Mouse (Mus musculus): ENCODE measurements around the gene Ptgir.

The Ptgir gene

DNA sequence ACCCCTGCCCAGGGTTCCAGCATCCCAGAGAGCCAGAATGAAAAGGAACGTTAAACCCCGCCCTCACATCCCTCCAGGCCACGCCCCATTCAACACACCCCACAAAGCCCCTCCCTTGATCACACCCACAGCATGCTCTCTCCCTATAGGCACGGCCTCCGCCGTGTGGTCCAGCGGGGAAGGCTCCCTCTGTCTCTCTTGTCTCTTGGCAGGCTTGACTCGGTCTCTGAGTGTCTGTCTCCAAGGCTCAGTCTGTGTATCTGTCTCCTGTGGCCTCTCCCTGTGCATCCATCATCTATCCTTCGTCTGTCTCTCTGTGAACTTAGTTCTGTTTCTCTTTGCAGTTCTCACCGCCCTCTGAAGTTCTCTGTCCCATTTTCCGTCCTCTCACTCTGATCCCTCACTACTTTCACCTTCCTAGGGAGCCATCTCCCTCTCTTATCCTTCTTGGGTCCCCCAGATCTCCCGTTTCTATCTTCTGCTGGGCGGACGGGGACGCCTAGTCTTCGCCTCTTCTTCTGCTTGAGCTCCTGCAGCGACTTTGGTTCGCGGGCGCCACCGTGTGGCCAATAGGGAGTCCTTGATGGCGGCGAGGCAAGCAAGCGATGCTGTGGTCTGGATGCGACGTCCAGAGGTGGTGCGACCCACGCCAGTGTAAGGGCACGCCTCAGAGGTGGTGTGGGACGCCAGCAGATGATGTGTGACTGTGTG lies 14.5 kb upstream of the Ptgir start, which contains the start of gene Gng8:
Gene Gng8, plus strand, starts transcription at position 146 of the 711 bp plus-strand sequence.
- CTCF ChIA-PET: interaction anchor here (0.8 to 1.7 kb wide), 3 partner anchors 18 to 72 kb away, joined by 3 to 4 read pairs (median 4); no protein-coding TSS in a partner anchor

GRCm38 (mm10) chr7:16892352-16892730 lies 13.9 kb upstream of the Ptgir start:
- CTCF ChIA-PET: interaction anchor here (0.8 to 1.6 kb wide), 2 partner anchors 18 to 66 kb away, joined by 4 read pairs; no protein-coding TSS in a partner anchor

DNA sequence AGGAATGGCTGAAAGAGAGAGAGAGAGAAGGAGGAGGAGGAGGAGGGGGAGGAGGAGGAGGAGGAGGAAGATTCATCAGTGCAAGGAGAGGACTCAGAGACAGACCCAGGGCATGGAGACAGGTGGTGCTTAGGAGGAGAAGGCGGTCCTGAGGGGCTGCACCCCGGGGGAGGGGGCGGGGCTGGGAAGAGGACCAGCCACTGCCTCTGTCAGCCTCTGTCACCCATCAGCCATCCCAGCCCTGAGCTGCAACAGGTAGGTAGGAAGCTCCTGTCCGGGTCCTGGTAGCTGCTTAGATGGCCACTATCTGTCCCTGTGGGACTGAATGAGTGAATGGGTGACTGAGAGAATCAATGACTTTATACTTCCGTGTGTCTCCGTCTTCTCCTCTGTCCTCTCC lies 12.7 kb upstream of the Ptgir start:
- CTCF ChIA-PET: no interaction called here

DNA sequence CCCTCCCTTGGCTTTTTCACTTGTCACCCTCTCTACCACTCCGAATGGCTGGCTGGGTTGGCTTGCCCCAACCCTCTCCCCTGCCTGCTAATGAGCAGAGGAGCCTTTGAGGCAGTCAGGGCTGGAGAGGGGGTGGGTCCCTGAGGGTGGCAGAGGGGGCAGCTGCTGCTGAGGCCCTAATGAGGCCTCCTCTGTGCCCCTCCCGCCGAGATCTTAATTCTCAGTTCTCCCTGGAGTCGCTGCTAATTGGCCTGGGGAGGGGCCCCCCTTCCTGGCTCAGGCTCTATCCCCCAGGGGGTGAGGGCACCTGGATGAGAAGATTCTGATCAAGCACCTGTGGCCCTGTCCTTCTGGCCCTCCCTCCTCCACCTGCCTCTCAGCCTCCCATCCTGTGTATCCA lies 12.0 kb upstream of the Ptgir start:
- CTCF ChIA-PET: interaction anchor here (0.5 to 1.4 kb wide), 2 partner anchors 17 to 21 kb away, joined by 3 to 7 read pairs; no protein-coding TSS in a partner anchor

DNA sequence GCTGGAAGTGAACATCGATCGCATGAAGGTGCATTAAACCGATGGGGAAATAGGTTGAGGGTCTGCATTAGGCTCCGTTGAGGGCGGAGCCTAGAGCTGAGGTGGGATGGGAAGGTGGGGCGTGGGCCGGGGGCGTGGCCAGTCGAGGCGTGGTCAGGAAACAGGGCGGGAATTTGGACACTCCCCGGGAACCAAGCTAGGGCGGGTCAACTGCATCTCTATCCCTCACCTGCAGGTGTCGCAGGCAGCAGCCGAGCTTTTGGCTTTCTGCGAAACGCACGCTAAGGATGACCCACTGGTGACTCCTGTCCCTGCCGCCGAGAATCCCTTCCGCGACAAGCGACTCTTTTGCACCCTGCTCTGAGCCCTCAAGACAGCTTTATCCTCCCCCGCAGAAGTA lies 11.3 kb upstream of the Ptgir start:
- CTCF ChIA-PET: interaction anchor here (0.5 to 1.9 kb wide), 8 partner anchors 16 to 160 kb away, joined by 3 to 21 read pairs (median 5); no protein-coding TSS in a partner anchor

GRCm38 (mm10) chr7:16895511-16895910 lies 10.8 kb upstream of the Ptgir start:
- CTCF ChIA-PET: interaction anchor here (0.6 to 1.9 kb wide), 8 partner anchors 18 to 160 kb away, joined by 3 to 21 read pairs (median 5); no protein-coding TSS in a partner anchor

DNA sequence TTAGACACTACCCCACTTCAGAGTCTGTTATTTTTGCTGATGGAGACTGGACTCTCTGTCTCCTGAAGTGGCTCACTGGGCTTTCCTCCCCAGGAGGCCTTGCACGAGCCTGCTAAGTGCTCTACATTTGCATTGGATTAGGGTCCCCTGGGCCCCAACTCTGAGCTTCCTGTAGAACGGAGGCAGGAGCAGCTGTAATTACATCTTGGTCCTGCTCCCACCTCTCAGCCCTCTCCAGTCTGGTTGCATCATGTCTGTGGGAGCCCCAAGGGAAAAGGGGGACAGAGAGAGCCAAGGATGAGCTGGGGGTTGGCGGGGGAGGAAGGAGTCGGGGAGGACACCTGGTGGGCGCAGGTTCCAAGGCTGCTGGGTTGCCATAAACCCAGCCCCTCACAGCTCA lies 5.8 kb upstream of the Ptgir start:
- CTCF ChIA-PET: no interaction called here

DNA sequence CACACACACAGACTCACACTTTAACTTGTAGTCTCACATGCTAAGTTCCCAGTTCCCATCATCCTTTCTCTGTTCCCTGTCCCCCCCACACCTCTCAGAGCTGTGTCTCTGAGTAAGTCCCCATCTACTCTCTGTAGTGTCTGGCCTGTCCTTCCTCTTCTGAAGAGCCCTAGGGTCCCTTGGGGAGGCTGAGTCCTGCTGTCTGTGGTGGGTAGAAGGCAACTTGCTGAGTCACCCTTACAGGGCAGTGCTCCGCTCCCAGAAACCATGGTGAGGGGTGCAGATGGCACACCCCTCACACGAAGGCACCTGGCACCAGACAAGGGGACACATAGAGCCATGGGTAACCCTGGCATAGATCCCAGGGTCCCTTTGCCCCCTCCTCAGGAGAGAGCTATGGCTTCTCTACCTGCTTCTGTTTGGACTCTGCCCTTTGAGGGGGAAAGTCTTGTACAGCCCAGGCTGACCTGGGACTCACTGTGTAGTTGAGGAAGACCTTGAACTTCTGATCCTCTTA lies 2.8 kb upstream of the Ptgir start:
- CTCF ChIA-PET: no interaction called here

GRCm38 (mm10) chr7:16904120-16904675 lies 2.1 kb upstream of the Ptgir start:
- CTCF ChIA-PET: no interaction called here

DNA sequence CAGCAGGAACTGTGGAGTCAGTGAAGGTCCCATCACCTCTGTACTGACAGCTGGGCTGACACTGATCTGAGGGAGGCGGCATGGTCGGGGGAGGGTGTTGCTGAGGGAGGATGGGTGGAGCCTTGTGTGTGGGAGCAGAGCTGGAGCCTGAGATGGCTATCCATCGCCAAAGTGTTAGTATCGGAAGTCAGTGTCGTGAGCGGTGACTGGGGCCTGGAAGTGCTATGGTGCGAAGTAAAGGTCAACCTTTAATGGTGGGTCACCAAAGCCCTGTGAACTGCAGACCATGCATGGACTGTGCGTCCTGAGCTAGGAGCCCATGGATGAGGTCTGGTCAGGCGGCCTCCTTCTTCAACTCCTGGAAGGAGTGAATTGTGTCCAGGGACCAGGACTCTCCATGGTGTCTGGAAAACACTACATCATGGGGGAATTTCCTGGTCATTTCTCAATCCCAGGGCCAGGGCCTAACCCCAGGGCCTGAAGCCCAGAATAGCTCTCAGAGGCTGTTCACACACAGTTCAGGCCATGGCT lies 734 bp upstream of the Ptgir start:
- CTCF ChIA-PET: no interaction called here

DNA sequence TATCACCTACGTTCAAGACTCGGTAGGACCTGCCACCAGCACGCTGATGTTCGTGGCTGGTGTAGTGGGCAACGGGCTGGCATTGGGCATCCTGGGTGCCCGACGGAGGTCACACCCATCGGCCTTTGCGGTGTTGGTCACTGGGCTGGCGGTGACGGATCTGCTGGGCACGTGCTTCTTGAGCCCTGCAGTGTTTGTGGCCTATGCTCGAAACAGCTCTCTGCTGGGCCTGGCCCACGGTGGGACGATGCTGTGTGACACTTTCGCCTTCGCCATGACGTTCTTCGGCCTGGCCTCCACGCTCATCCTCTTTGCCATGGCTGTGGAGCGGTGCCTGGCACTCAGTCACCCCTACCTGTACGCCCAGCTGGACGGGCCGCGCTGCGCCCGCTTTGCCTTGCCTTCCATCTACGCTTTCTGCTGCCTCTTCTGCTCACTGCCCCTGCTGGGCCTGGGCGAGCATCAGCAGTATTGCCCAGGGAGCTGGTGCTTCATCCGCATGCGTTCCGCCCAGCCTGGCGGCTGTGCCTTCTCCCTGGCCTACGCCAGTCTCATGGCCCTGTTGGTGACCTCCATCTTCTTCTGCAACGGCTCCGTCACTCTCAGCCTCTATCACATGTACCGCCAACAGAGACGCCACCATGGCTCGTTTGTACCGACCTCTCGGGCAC lies 734 bp downstream of the Ptgir start:
- CTCF ChIA-PET: no interaction called here

DNA sequence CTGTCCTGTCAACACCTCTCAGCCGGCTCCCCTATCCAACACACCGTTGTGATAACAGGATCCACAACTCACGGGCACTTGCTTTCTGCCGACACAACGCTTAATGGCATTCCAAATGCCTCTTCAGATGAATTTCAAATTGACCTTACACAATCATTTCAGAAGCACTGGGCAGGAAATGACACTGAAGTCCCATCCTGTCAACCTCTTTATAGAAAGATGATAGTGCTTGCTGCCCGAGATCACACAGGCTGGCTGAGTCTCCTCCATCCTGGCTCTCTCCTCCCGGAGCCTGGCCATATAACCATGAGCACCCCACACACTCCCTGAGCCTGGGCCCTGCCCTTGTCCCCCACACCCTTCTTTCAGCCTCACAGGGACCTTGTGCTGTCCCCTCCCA lies 1.6 kb downstream of the Ptgir start:
- CTCF ChIA-PET: no interaction called here

GRCm38 (mm10) chr7:16908367-16908766 lies 2.1 kb downstream of the Ptgir start:
- CTCF ChIA-PET: no interaction called here

DNA sequence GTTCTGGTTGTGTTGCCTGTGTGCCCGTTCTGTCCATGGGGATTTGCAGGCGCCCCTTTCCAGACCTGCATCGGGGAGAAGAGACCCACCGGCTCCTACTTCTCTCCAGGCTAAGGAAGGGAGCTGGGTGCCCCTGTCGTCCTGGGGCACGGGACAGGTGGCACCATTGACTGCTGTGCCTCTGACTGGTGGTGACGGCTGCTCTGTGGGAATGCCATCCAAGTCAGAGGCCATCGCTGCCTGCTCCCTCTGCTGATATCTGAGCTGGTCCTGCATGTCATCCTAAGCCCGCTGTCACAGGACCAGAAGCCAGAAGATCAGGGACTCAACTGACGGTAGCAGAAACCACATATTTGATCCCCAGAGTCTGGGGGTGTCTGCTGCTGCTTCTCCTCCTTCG lies 2.6 kb downstream of the Ptgir start:
- CTCF ChIA-PET: no interaction called here

DNA sequence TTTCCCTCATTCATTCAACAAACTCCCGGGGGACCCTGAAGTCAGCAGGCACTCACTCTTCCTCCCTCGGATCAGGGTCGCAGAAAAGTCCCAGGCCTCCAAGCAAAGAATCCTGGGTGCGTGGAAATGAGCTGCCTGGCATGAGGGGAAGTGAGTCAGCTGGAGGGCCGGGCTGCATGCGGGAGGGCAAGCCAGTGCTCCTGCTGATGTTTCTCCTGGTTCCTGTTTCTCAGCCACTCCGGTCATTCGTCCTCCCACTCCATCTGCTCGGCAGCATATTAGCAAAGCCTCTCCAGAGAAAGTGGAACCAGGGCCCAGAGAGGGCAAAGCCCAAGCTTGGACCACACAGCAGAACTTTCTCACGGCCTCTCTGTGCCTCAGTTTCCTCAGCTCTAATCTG lies 3.6 kb downstream of the Ptgir start:
- CTCF ChIA-PET: no interaction called here

DNA sequence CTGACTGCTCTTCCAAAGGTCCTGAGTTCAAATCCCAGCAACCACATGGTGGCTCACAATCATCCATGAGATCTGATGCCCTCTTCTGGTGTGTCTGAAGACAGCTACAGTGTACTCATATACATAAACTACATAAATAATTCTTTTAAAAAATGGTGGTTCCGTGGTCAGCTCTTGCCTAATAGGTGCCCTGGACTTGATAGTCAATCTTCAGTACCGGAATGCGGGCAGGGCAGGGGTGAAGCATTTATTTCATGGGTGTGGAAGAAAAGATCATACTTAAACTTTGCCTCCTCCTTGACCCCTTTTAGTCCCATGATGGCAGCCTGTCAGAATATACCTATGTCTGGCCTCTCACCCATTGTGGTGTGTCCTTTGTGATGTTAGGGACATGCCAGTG lies 5.6 kb downstream of the Ptgir start:
- CTCF ChIA-PET: interaction anchor here (0.6 kb wide), 1 partner anchor 8 kb away, joined by 10 read pairs; no protein-coding TSS in a partner anchor

- CTCF ChIA-PET: interaction anchor here (0.6 kb wide), 1 partner anchor 8 kb away, joined by 10 read pairs; no protein-coding TSS in a partner anchor
Measured at GRCm38 (mm10) chr7:16912360-16912759, 6.1 kb downstream of the Ptgir start.

DNA sequence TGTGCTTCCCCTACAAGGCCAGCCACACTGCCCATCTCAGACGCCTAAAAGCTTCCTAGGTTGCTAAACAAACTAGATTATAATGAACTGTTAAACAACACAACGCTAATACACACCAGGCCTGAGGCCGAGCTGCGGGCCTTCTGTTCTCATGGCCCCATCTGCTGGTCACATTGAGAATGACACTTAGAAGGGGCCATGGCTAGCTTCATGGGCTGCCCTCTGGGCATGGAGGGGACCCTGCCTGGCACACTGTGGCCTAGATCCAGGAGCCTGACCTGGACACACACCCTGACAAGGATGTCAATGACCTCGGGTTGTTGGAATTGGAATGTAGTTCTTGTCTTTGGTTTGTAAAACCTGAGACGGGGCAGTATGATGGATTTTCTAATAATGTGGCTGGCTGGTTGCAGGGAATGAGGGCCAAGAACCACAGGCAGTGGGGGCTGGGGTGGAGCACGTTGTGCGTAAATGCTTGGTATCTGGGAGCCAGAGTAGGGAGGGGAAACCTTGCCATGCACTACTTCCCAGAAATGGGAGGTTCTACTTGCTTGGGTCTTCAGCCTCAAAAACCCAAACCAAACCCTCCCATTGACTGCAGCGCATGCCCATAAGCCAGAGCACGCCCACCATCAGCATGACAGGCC lies 7.6 kb downstream of the Ptgir start:
- CTCF ChIA-PET: interaction anchor here (0.6 to 1.6 kb wide), 4 partner anchors 18 to 795 kb away, joined by 3 to 8 read pairs (median 5); no protein-coding TSS in a partner anchor

GRCm38 (mm10) chr7:16914453-16915343 lies 8.4 kb downstream of the Ptgir start:
- CTCF ChIA-PET: no interaction called here

Measured in spleen, embryonic (tissue).